Mouse (Mus musculus): ENCODE data around the gene Ino80.

DNA sequence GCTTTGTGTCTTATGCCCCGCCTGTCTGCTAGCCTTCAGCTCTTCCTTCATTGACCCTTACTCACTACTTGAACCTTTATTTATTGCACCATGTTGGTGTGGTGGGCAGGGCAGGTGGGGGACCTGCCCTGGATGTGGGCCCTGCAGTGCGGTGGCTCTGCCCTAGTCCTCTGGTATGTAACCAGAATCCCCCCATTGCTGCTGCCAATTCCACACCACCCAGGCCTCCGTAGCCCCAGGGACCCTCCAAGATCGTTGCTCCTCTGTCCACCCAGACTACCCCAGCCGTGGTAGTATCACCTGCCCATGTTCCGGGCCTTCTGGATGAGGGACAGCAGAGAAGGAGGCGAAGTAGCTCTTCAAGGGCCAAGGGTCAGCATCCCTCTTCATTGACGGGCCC, 123.8 kb downstream of the Ino80 start:
- TF ChIP-seq CTCF (IDR thresholded peaks at IDR 0.05; ENCODE audit: low read depth, low read length) (no peak), POLR2A (IDR thresholded peaks at IDR 0.05; ENCODE audit: extremely low read depth, insufficient read depth, low read length) (no peak)
